Mouse (Mus musculus) heart, embryonic 11.5 days (tissue): Measurements from ENCODE around the gene Cnn1. TPM values are rescaled to one million over a fixed set of nuclear protein-coding genes. Genes with fewer than 3 reads are reported as not detected.

Experiments used
- ATAC-seq: fragments of 200-750 bp; cut with Nextera tagmentation; replicated peaks from 2 replicates; pipeline ENCODE4 v1.8.0; 2017; ENCODE audit warnings: moderate library complexity; ENCODE audit not compliant: insufficient number of reproducible peaks, low FRiP score, low TSS enrichment
- H3K27ac ChIP-seq: fragments of 300-500 bp; sonication (generic); 2 replicates; pipeline ENCODE4 v1.5.1; 2014; ENCODE audit warnings: mild to moderate bottlenecking, low read depth, low read length
- H3K27me3 ChIP-seq: fragments of 300-500 bp; sonication (generic); 2 replicates; pipeline ENCODE4 v1.6.1; 2014; ENCODE audit warnings: mild to moderate bottlenecking, low read length, mixed read lengths; ENCODE audit not compliant: control insufficient read depth, insufficient read depth
- H3K36me3 ChIP-seq: fragments of 300-500 bp; sonication (generic); 2 replicates; pipeline ENCODE4 v1.6.1; 2014; ENCODE audit warnings: mild to moderate bottlenecking, low read length, moderate library complexity, mixed read lengths; ENCODE audit not compliant: control insufficient read depth, insufficient read depth
- H3K4me1 ChIP-seq: fragments of 300-500 bp; sonication (generic); 2 replicates; pipeline ENCODE4 v1.6.1; 2014; ENCODE audit warnings: low read length; ENCODE audit not compliant: control insufficient read depth, insufficient read depth
- H3K4me2 ChIP-seq: fragments of 300-500 bp; sonication (generic); 2 replicates; pipeline ENCODE4 v1.6.1; 2014; ENCODE audit warnings: mild to moderate bottlenecking, moderate library complexity
- H3K4me3 ChIP-seq: fragments of 300-500 bp; sonication (generic); 2 replicates; pipeline ENCODE4 v1.5.1; 2014; ENCODE audit warnings: low read depth, low read length
- H3K9ac ChIP-seq: fragments of 300-500 bp; sonication (generic); 2 replicates; pipeline ENCODE4 v1.6.1; 2014; ENCODE audit warnings: mild to moderate bottlenecking, low read depth, low read length, moderate library complexity
- H3K9me3 ChIP-seq: fragments of 300-500 bp; sonication (generic); replicated peaks from 2 replicates; pipeline ENCODE4 v1.6.1; 2016; ENCODE audit warnings: low read length; ENCODE audit not compliant: control insufficient read depth
- WGBS: fragments of 180-500 bp; shearing (Covaris S2); extraction: QIAGEN DNeasy Blood & Tissue Kit; methylation state at CpG from one replicate; pipeline ENCODE4 v1.1.7; 2014; ENCODE audit not compliant: insufficient replicate concordance; 5-methylcytosine and 5-hydroxymethylcytosine counted together
- polyA plus RNA-seq: library from polyadenylated mRNA; unstranded; fragments of >200 nt; fragmentation: Nextera tagmentation; extraction: Ambion mirVana; gene quantifications from 2 replicates; pipeline ENCODE4 v1.2.1, GENCODE M21; 2014

Cnn1 gene
- polyA plus RNA-seq, 1 experiment from 2014 or later: 388 TPM

DNA sequence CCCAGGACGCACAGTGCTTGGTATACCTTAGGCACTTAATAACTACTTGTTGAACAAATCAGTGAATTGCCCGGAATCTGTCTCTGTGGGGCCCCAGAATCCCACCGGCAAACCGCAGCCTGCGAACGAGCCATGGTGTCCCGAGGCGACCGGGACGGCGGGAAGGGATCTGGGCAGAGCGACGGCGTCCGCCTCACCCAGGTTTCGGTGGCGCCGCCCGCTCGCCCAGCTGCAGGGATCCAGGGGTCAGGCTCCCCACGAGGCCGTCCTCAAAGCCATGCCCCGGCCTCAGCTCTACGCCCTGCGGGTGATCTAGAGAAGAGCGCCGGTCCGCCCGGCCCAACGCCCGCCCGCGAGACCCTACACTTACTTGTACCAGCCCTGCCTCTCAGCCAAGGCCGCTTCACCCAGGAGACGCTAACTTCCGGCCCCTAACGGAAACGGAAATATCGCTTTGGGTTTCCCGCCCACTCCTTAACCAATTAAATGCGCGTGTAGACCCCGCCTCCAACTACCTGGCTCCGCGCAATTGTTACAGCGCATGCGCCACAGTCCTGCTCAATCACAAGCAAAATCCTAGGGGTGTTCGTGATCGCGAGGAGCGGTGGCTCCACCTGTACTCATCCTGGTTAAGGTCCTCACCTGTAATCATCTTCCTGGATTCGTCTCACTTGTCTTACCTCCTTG is 17.9 kb downstream of the Cnn1 start, which contains the start of gene Elof1:
Elof1 (minus strand) TSS at position 433 of the 687 bp plus-strand sequence.
- no peaks in the 10 kb centered on the region for H3K27me3 ChIP-seq
- H3K9ac ChIP-seq: peak within 1 kb of the TSS; percentile 89
- ATAC-seq: peak; percentile 86
- H3K4me2 ChIP-seq: peak within 1 kb of the TSS; percentile 91
- H3K27ac ChIP-seq: peak within 1 kb of the TSS; percentile 64
- peaks cover 14% of the 10 kb centered on the region for H3K36me3 ChIP-seq
- H3K9me3 ChIP-seq: no peaks in the 10 kb centered on the region
- peaks cover 10% of the 10 kb centered on the region for H3K4me1 ChIP-seq
- H3K4me3 ChIP-seq: peak within 1 kb of the TSS; percentile 90
- under 1% methylated on average over 52 of the region's 52 CpGs for WGBS

GRCm38 (mm10) chr9:22117754-22118456 is 18.9 kb downstream of the Cnn1 start:
- no peaks in the 10 kb centered on the region for H3K27me3 ChIP-seq
- H3K4me1 ChIP-seq: peaks cover 10% of the 10 kb centered on the region
- WGBS: 37% methylated on average over 10 of the region's 10 CpGs
- no peak overlapping the region for H3K27ac ChIP-seq
- peak overlapping the region; percentile 90; the same call in 1 of the 2 replicates for H3K4me3 ChIP-seq
- H3K4me2 ChIP-seq: peak overlapping the region; percentile 91
- H3K36me3 ChIP-seq: peaks cover 7% of the 10 kb centered on the region; the same call in 1 of the 2 replicates
- no peaks in the 10 kb centered on the region for H3K9me3 ChIP-seq
- peak overlapping the region; percentile 89 for H3K9ac ChIP-seq
- ATAC-seq: no peak

- Histone ChIP-seq H3K27ac (no peak overlapping the region), H3K9ac (no peak overlapping the region), H3K36me3 (no peaks in the 10 kb centered on the region), H3K4me2 (no peak overlapping the region), H3K4me1 (peaks cover 10% of the 10 kb centered on the region), H3K27me3 (no peaks in the 10 kb centered on the region), H3K9me3 (no peaks in the 10 kb centered on the region), H3K4me3 (no peak overlapping the region)
- 88% methylated on average over 4 of the region's 4 CpGs for WGBS
- ATAC-seq: no peak
These were observed 20.5 kb downstream of the Cnn1 start for GRCm38 (mm10) chr9:22119543-22119942.

DNA sequence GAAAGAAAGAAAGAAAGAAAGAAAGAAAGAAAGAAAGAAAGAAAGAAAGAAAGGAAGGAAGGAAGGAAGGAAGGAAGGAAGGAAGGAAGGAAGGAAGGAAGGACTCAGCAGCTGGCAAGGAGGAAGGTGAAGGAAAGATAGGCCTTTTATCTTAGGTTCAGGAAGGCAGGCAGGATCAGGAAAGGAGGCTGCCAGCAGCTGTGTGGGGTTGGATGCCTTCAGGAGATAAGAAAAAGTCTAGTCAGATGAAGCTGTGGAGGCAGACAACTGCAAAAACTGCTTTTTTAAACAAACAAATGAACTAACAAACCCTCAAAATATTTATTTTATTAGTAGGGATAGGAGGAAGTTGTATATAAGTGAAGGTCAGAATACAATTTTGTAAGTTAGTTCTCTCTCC is 22.5 kb downstream of the Cnn1 start:
- no peak overlapping the region for H3K27ac ChIP-seq
- no peak overlapping the region for H3K4me3 ChIP-seq
- no peaks in the 10 kb centered on the region for H3K9me3 ChIP-seq
- H3K4me2 ChIP-seq: no peak overlapping the region
- H3K4me1 ChIP-seq: 0 out of 2 replicates have a peak, but pooled peaks cover 4% of the 10 kb centered on the region
- no peaks in the 10 kb centered on the region for H3K27me3 ChIP-seq
- no peak overlapping the region for H3K9ac ChIP-seq
- no peak for ATAC-seq
- no peaks in the 10 kb centered on the region for H3K36me3 ChIP-seq

GRCm38 (mm10) chr9:22122005-22122404 is 23.0 kb downstream of the Cnn1 start:
- no peaks in the 10 kb centered on the region for H3K36me3 ChIP-seq
- no peak overlapping the region for H3K4me2 ChIP-seq
- ATAC-seq: no peak
- no peak overlapping the region for H3K27ac ChIP-seq
- no peak overlapping the region for H3K9ac ChIP-seq
- 0 out of 2 replicates have a peak, but pooled peaks cover 4% of the 10 kb centered on the region for H3K4me1 ChIP-seq
- no peaks in the 10 kb centered on the region for H3K9me3 ChIP-seq
- no peaks in the 10 kb centered on the region for H3K27me3 ChIP-seq
- no peak overlapping the region for H3K4me3 ChIP-seq
- 66% methylated on average over 3 of the region's 3 CpGs for WGBS

DNA sequence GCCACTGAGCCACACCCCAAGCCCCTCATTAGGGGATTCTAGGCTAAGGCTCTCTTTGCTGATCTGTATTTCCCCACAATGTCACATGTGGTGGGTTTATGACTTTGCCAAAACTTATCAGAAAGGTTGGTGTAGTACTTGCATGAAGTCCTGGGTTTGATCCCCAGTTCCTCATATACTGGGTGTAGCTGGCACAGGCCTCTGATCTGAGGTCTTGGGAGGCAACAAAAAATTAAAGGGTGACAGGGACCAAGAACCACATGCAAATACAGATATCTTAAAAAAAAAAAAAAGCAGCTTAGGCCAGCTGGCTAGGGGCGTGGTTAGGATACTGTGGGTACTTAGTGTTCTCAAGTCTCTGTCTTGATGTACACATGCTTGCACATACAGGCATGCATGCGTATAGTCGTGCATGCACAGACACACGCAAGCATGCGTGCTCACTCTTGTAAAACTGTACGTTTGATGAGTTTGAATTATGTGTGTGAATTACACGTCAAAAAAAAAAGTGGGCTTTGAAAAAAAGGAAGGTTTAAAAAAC is 24.1 kb downstream of the Cnn1 start:
- H3K36me3 ChIP-seq: no peaks in the 10 kb centered on the region
- 81% methylated on average over 7 of the region's 7 CpGs for WGBS
- H3K4me1 ChIP-seq: no peaks in the 10 kb centered on the region
- H3K9ac ChIP-seq: no peak overlapping the region
- no peak overlapping the region for H3K4me2 ChIP-seq
- no peak overlapping the region for H3K27ac ChIP-seq
- H3K27me3 ChIP-seq: no peaks in the 10 kb centered on the region
- ATAC-seq: no peak
- H3K9me3 ChIP-seq: no peaks in the 10 kb centered on the region
- no peak overlapping the region for H3K4me3 ChIP-seq

- Histone ChIP-seq H3K9ac (no peak overlapping the region), H3K27ac (no peak overlapping the region), H3K4me1 (no peaks in the 10 kb centered on the region), H3K4me3 (no peak overlapping the region), H3K27me3 (no peaks in the 10 kb centered on the region), H3K36me3 (no peaks in the 10 kb centered on the region), H3K4me2 (no peak overlapping the region), H3K9me3 (no peaks in the 10 kb centered on the region)
- 85% methylated on average over 3 of the region's 3 CpGs for WGBS
- ATAC-seq: no peak
These were observed 25.2 kb downstream of the Cnn1 start for GRCm38 (mm10) chr9:22124169-22124568.

GRCm38 (mm10) chr9:22125246-22126027 is 26.4 kb downstream of the Cnn1 start:
- Histone ChIP-seq H3K4me3 (no peak overlapping the region), H3K9ac (no peak overlapping the region), H3K9me3 (no peaks in the 10 kb centered on the region), H3K27me3 (no peaks in the 10 kb centered on the region; the same call in 1 of the 2 replicates), H3K4me2 (no peak overlapping the region), H3K27ac (no peak overlapping the region), H3K36me3 (no peaks in the 10 kb centered on the region), H3K4me1 (no peaks in the 10 kb centered on the region)
- WGBS: 86% methylated on average over 15 of the region's 15 CpGs
- no peak for ATAC-seq
